Mouse (Mus musculus) naive thymus-derived CD4-positive, alpha-beta T cell, adult 5 months (primary cell): ENCODE results near the gene Irx5. TPM values are rescaled to one million over a fixed set of nuclear protein-coding genes. Genes with fewer than 3 reads are reported as not detected.

ENCODE experiments used
- polyA plus RNA-seq: library from polyadenylated mRNA; unstranded; fragments of 100-300 nt; shearing (Covaris generic); gene quantifications from one replicate; pipeline ENCODE4 v1.2.1, GENCODE M21; 2017

The Irx5 gene
- not detected for polyA plus RNA-seq

GRCm38 (mm10) chr8:92357398-92357981, at the start of gene Irx5:
Irx5 (plus strand) TSS chr8:92357625.

